Mouse (Mus musculus): Measurements from ENCODE around the gene Tmem59l.

GRCm38 (mm10) chr8:70464162-70464561, 23.0 kb downstream of the Tmem59l start:
- TF ChIP-seq CTCF (IDR thresholded peaks at IDR 0.05; ENCODE audit: low read depth, low read length) = no peak
- TF ChIP-seq GATA1 (IDR thresholded peaks at IDR 0.05; ENCODE audit: borderline replicate concordance, low read length) = no peak
- no peak for TF ChIP-seq POLR2AphosphoS5 (IDR thresholded peaks at IDR 0.05; ENCODE audit: insufficient replicate concordance, low read depth, low read length)
- TF ChIP-seq TAL1 (conservative IDR thresholded peaks at IDR 0.05; ENCODE audit: low read depth, low read length) = no peak

Measured in G1E (cell line).